Mouse (Mus musculus) small intestine, adult 2 months (tissue): ENCODE measurements at regions not wholly inside any gene's neighbourhood (a gene's known extent, or its start where the extent isn't known, plus 50 kb on each side); places are given as distances from the start of the nearest gene placed in this dataset.

Experiments
- H3K27ac ChIP-seq: fragments of 200-500 bp; 2 replicates; pipeline ENCODE4 v1.5.1; 2012; ENCODE audit warnings: low read depth, low read length, control low read depth, inconsistent platforms; ENCODE audit not compliant: insufficient read depth
- H3K27me3 ChIP-seq: fragments of 200-500 bp; 2 replicates; pipeline ENCODE4 v1.6.1; 2012; ENCODE audit warnings: mild to moderate bottlenecking, moderate library complexity, low read length, inconsistent platforms; ENCODE audit not compliant: control insufficient read depth, insufficient read depth
- H3K36me3 ChIP-seq: fragments of 200-500 bp; 2 replicates; pipeline ENCODE4 v1.6.1; 2012; ENCODE audit warnings: mild to moderate bottlenecking, low read length, control low read depth, inconsistent platforms; ENCODE audit not compliant: control insufficient read depth, insufficient read depth
- H3K4me1 ChIP-seq: fragments of 200-500 bp; 2 replicates; pipeline ENCODE4 v1.6.1; 2012; ENCODE audit warnings: low read length, inconsistent platforms, mixed read lengths; ENCODE audit not compliant: control insufficient read depth, insufficient read depth, insufficient read length
- H3K4me3 ChIP-seq: fragments of 200-500 bp; 2 replicates; pipeline ENCODE4 v1.5.1; 2012; ENCODE audit warnings: low read depth, mild to moderate bottlenecking, control low read depth, inconsistent platforms, low read length, moderate library complexity
- CTCF ChIP-seq: fragments of 200-500 bp; IDR thresholded peaks from 2 replicates; pipeline ENCODE4 v1.5.1; 2012; ENCODE audit warnings: low read depth, mild to moderate bottlenecking, control low read depth, inconsistent platforms, low read length, moderate library complexity, mixed read lengths; ENCODE audit not compliant: insufficient replicate concordance, insufficient read length; ENCODE audit errors: extremely low read depth
- POLR2A ChIP-seq: fragments of 200-500 bp; IDR thresholded peaks from 2 replicates; pipeline ENCODE4 v1.6.1; 2012; ENCODE audit warnings: low read depth, mild to moderate bottlenecking, control low read depth, inconsistent platforms, low read length, moderate library complexity
- WGBS: fragments of 180-500 bp; shearing (Covaris S2); methylation state at CpG from one replicate; pipeline ENCODE4 v1.1.7; 2018; 5-methylcytosine and 5-hydroxymethylcytosine counted together

- Histone ChIP-seq H3K4me1 (no peaks in the 10 kb centered on the region), H3K27me3 (no peaks in the 10 kb centered on the region), H3K36me3 (no peaks in the 10 kb centered on the region), H3K27ac (no peak overlapping the region), H3K4me3 (no peak overlapping the region)
- TF ChIP-seq CTCF: no peak
- no peak for TF ChIP-seq POLR2A
- 46% methylated on average over 2 of the region's 2 CpGs for WGBS
Observed at GRCm38 (mm10) chr2:179216773-179217172, 225.5 kb upstream of the Cdh4 start.

DNA sequence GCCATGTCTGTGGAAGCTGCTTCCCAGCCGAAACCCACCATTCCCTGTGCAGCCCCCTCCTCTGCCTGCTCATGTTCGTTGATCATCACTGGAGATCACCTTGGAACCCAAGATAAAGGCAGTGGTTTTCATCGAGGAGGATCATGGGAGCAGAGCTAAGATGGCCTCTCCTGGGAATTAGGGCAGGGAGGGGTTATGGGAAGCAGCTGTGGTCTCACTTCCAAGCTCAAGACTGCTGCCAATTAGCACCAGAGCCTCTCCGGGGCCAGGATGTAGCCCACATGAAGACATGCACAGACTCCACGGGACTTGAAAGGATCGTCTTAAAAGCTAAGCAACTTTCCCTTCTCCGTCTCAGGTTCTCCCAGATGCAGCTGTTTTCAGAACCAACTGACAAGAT, 214.1 kb upstream of the Cdh4 start:
- no peak for TF ChIP-seq CTCF
- no peak for TF ChIP-seq POLR2A
- 81% methylated on average over 7 of the region's 7 CpGs for WGBS
- no peaks in the 10 kb centered on the region for H3K36me3 ChIP-seq
- H3K4me1 ChIP-seq: no peaks in the 10 kb centered on the region
- no peaks in the 10 kb centered on the region for H3K27me3 ChIP-seq
- no peak overlapping the region for H3K4me3 ChIP-seq
- H3K27ac ChIP-seq: no peak overlapping the region

GRCm38 (mm10) chr2:179231708-179232354, 210.4 kb upstream of the Cdh4 start:
- TF ChIP-seq CTCF: no peak
- TF ChIP-seq POLR2A: no peak
- no peak overlapping the region for H3K27ac ChIP-seq
- H3K4me1 ChIP-seq: no peaks in the 10 kb centered on the region
- no peaks in the 10 kb centered on the region for H3K36me3 ChIP-seq
- no peak overlapping the region for H3K4me3 ChIP-seq
- no peaks in the 10 kb centered on the region for H3K27me3 ChIP-seq
- 67% methylated on average over 6 of the region's 6 CpGs for WGBS

DNA sequence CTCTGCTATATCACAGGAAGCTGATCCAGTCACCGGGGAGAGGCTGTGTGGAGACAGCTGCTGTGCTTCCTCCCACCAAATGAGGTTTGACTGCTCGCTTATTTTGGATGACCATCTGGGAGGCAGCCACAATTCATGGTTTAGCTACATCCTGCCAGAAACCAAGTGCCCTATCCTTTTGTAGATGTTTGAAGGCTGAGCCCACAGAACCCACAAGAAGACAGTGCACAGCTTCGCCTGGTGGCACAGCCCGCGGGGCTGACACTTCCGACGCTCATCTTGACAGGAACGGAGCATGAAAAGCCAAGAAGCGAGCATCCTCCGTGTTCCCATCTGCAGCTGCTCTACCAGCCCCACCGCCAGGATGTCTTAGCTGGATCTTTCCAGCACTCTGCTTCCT, 204.1 kb upstream of the Cdh4 start:
- no peak overlapping the region for H3K27ac ChIP-seq
- no peaks in the 10 kb centered on the region for H3K27me3 ChIP-seq
- H3K4me1 ChIP-seq: no peaks in the 10 kb centered on the region
- no peak overlapping the region for H3K4me3 ChIP-seq
- no peaks in the 10 kb centered on the region for H3K36me3 ChIP-seq
- 85% methylated on average over 11 of the region's 11 CpGs for WGBS
- no peak for TF ChIP-seq POLR2A
- TF ChIP-seq CTCF: no peak

- H3K27me3 ChIP-seq: no peaks in the 10 kb centered on the region
Observed at GRCm38 (mm10) chr2:179260892-179261291, 181.3 kb upstream of the Cdh4 start.

DNA sequence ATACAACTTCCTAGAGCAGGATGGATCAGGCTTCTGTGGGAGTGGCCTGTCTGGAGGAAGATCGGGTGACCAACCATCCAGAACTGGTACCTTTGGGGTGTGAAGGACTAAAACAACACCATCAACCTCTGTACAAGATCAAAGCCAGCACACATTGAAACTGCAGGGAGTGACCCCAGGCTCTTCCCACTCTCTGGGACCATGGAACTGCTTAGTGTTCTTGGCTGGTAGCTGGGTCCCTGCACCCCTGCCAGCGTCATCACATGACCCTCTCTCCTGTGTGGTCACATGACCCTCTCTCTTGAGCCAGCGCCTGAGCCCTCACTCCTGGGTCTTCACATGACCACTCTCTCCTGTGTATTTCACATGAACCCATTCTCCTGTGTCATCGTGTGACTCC, 178.3 kb upstream of the Cdh4 start:
- no peaks in the 10 kb centered on the region for H3K27me3 ChIP-seq
- TF ChIP-seq CTCF (no peak), POLR2A (no peak)
- 79% methylated on average over 4 of the region's 4 CpGs for WGBS
- no peak overlapping the region for H3K4me3 ChIP-seq
- H3K36me3 ChIP-seq: no peaks in the 10 kb centered on the region
- H3K4me1 ChIP-seq: no peaks in the 10 kb centered on the region
- no peak overlapping the region for H3K27ac ChIP-seq

More at GRCm38 (mm10) chr2:179260892-179261291, 181.3 kb upstream of the Cdh4 start:
- H3K27ac ChIP-seq: no peak overlapping the region
- WGBS: 45% methylated on average over 2 of the region's 2 CpGs
- H3K36me3 ChIP-seq: no peaks in the 10 kb centered on the region
- H3K4me3 ChIP-seq: no peak overlapping the region
- TF ChIP-seq POLR2A (no peak), CTCF (no peak)
- no peaks in the 10 kb centered on the region for H3K4me1 ChIP-seq

- Histone ChIP-seq H3K27ac (no peak overlapping the region), H3K4me1 (no peaks in the 10 kb centered on the region), H3K4me3 (no peak overlapping the region), H3K36me3 (no peaks in the 10 kb centered on the region), H3K27me3 (no peaks in the 10 kb centered on the region)
- WGBS: 70% methylated on average over 5 of the region's 5 CpGs
- TF ChIP-seq CTCF (no peak), POLR2A (no peak)
Observed at GRCm38 (mm10) chr2:179265436-179265835, 176.8 kb upstream of the Cdh4 start.
